Mouse (Mus musculus): ENCODE measurements around the gene Hist1h1d.

DNA sequence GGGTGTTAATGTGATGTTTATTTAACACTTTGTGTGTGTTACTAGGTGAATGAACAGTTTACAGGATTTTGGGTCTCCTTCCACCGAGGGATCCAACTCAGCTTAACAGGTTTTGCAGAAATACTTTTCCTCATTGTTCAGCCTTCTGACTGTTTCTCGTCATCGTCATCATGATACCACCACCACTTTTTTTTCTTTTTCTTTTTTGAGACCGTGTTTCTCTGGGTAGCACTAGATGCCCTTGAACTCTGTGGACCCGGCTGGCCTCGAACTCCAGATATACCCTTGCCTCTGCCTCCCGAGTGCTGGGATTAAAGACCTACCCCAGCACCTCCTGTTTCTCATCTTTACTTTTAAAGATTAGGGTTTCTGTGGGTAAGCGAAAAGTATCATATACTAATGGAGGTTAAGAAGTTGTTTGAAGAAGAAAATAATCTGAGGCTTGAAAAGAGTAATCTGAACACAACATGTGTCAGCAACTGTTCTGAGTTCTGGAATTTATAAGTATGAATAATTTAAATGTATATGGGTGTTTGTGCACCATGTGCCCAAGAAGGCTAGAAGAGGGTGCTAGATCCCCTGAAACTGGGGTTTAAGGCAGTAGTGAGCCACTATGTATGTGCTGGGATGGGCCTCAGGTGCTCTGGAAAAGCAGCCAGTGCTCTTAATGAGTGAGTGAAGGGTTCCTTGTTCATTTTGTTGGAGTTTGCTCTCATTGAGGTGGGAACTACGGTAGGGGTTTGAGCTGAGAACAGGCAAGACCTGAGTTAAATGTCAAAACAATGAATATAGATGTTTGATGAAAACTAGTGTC lies 20.6 kb upstream of the Hist1h1d start:
- TF ChIP-seq CTCF (conservative IDR thresholded peaks at IDR 0.05; ENCODE audit: low read length) (no peak), POU5F1 (IDR thresholded peaks at IDR 0.05; ENCODE audit: borderline replicate concordance, low read length) (no peak)

Measured in E14TG2a.4 (cell line).